ENCODE assay signal across 7 mouse cellular contexts in genomic region chr1:36368969-36369645, GRCm38 (mm10). TPM values are rescaled to one million over a fixed set of nuclear protein-coding genes. Genes with fewer than 3 reads are reported as not detected.
DNase-seq lines count a peak whose midpoint lies in the region; ATAC-seq lines count a peak whose summit lies in the region.

Kansl3 (minus strand) TSS chr1:36369181.

- ATAC-seq in embryonic facial prominence, embryonic 11.5 days (replicated peaks; ENCODE audit: insufficient number of reproducible peaks, low FRiP score, low TSS enrichment, low read depth) = peak; percentile 71
- ATAC-seq in granulocyte monocyte progenitor cell, adult 5-6 weeks (replicated peaks; ENCODE audit: poor library complexity, severe bottlenecking) = peak; percentile 92
- peak; percentile 72; the same call in 1 of the 2 replicates for ATAC-seq in limb, embryonic 11.5 days (ENCODE audit: insufficient number of reproducible peaks, low FRiP score, low TSS enrichment, low read depth)
- peak; percentile 88 for ATAC-seq in midbrain, embryonic 14.5 days (ENCODE audit: low FRiP score, low TSS enrichment)

- 0 out of 2 replicates have a peak, but pooled peaks cover 4% of the 10 kb centered on the region for H3K4me1 ChIP-seq in embryonic facial prominence, embryonic 11.5 days (ENCODE audit: control insufficient read depth, insufficient read depth, low read length)
- peaks cover 7% of the 10 kb centered on the region; the same call in 1 of the 2 replicates for H3K4me1 ChIP-seq in limb, embryonic 11.5 days (ENCODE audit: control insufficient read depth, insufficient read depth, low read length)
- H3K4me1 ChIP-seq in midbrain, embryonic 14.5 days (ENCODE audit: control insufficient read depth, insufficient read depth, low read length) = peaks cover 11% of the 10 kb centered on the region

- no peaks in the 10 kb centered on the region for H3K9me3 ChIP-seq in embryonic facial prominence, embryonic 11.5 days (replicated peaks; ENCODE audit: control insufficient read depth, low read length)
- H3K9me3 ChIP-seq in limb, embryonic 11.5 days (ENCODE audit: control insufficient read depth, low read length) = no peaks in the 10 kb centered on the region
- no peaks in the 10 kb centered on the region for H3K9me3 ChIP-seq in midbrain, embryonic 14.5 days (ENCODE audit: control insufficient read depth, low read length)

- WGBS in embryonic facial prominence, embryonic 11.5 days = 4% methylated on average over 61 of the region's 61 CpGs
- 4% methylated on average over 52 of the region's 61 CpGs for WGBS in limb, embryonic 11.5 days
- 4% methylated on average over 61 of the region's 61 CpGs for WGBS in midbrain, embryonic 14.5 days

- H3K27ac ChIP-seq in embryonic facial prominence, embryonic 11.5 days (replicated peaks; ENCODE audit: low read depth, low read length) = peak within 1 kb of the TSS; percentile 67; the same call in 1 of the 2 replicates
- peak within 1 kb of the TSS; percentile 37; the same call in 1 of the 2 replicates for H3K27ac ChIP-seq in limb, embryonic 11.5 days (replicated peaks; ENCODE audit: low read depth, low read length)
- peak within 1 kb of the TSS; percentile 70; the same call in 1 of the 2 replicates for H3K27ac ChIP-seq in midbrain, embryonic 14.5 days (replicated peaks; ENCODE audit: low read depth, low read length)

- H3K27me3 ChIP-seq in embryonic facial prominence, embryonic 11.5 days (ENCODE audit: control insufficient read depth, insufficient read depth, low read length) = no peaks in the 10 kb centered on the region
- H3K27me3 ChIP-seq in limb, embryonic 11.5 days (ENCODE audit: control insufficient read depth, insufficient read depth, low read length) = no peaks in the 10 kb centered on the region
- H3K27me3 ChIP-seq in midbrain, embryonic 14.5 days (ENCODE audit: control insufficient read depth, insufficient read depth, low read length) = no peaks in the 10 kb centered on the region

- DNase-seq in adrenal gland, postnatal 14 days = peak; percentile 95
- peak; percentile 94 for DNase-seq in embryonic facial prominence, embryonic 11.5 days (ENCODE audit: low spot score)
- DNase-seq in kidney, adult 11 months = peak; percentile 80
- DNase-seq in limb, embryonic 11.5 days (ENCODE audit: low spot score) = peak; percentile 97
- DNase-seq in midbrain, embryonic 14.5 days = peak; percentile 96
- peak; percentile 80 to 90 for DNase-seq in spleen, adult 18-20 months

- peak within 1 kb of the TSS; percentile 97 for H3K9ac ChIP-seq in embryonic facial prominence, embryonic 11.5 days (replicated peaks; ENCODE audit: low read length)
- peak within 1 kb of the TSS; percentile 88 for H3K9ac ChIP-seq in limb, embryonic 11.5 days (ENCODE audit: low read length)
- H3K9ac ChIP-seq in midbrain, embryonic 14.5 days (replicated peaks; ENCODE audit: low read length) = peak within 1 kb of the TSS; percentile 86

- H3K36me3 ChIP-seq in embryonic facial prominence, embryonic 11.5 days (replicated peaks; ENCODE audit: control insufficient read depth, insufficient read depth, low read depth, low read length) = peaks cover 6% of the 10 kb centered on the region
- H3K36me3 ChIP-seq in limb, embryonic 11.5 days (ENCODE audit: control insufficient read depth, insufficient read depth, low read length) = peaks cover 8% of the 10 kb centered on the region
- H3K36me3 ChIP-seq in midbrain, embryonic 14.5 days (ENCODE audit: control insufficient read depth, insufficient read depth, low read length) = peaks cover 19% of the 10 kb centered on the region

- H3K4me2 ChIP-seq in embryonic facial prominence, embryonic 11.5 days (ENCODE audit: low read depth, low read length) = peak within 1 kb of the TSS; percentile 68
- peak within 1 kb of the TSS; percentile 50 for H3K4me2 ChIP-seq in limb, embryonic 11.5 days (ENCODE audit: low read depth, severe bottlenecking)
- H3K4me2 ChIP-seq in midbrain, embryonic 14.5 days (ENCODE audit: low read length) = peak within 1 kb of the TSS; percentile 78

- peak within 1 kb of the TSS; percentile 94 for H3K4me3 ChIP-seq in embryonic facial prominence, embryonic 11.5 days (ENCODE audit: low read depth, low read length)
- H3K4me3 ChIP-seq in limb, embryonic 11.5 days (ENCODE audit: low read depth, low read length) = peak within 1 kb of the TSS; percentile 79
- H3K4me3 ChIP-seq in midbrain, embryonic 14.5 days (replicated peaks; ENCODE audit: low read depth, low read length) = peak within 1 kb of the TSS; percentile 77

RNA-seq across cellular contexts. Expression of gene Kansl3, which starts in this region (rescaled TPM):
- total RNA-seq in adrenal gland, postnatal 14 days (2021) = 86.5 and 103 TPM in 2 replicates
- polyA plus RNA-seq in embryonic facial prominence, embryonic 11.5 days (2014; fragmentation: Nextera tagmentation; extraction: Ambion mirVana) = 27.4 and 32.6 TPM in 2 replicates
- total RNA-seq in granulocyte monocyte progenitor cell, adult 5-6 weeks (2014; fragmentation: Nextera tagmentation) = 37.2 and 57.8 TPM in 2 replicates
- 36.9 and 40.2 TPM in 2 replicates for total RNA-seq in granulocyte monocyte progenitor cell, adult 5-6 weeks (2017)
- 34.4 and 43.3 TPM in 2 replicates for polyA plus RNA-seq in limb, embryonic 11.5 days (2014; fragmentation: Nextera tagmentation; extraction: Ambion mirVana)
- polyA plus RNA-seq in midbrain, embryonic 14.5 days (2014; fragmentation: Nextera tagmentation; extraction: Ambion mirVana) = 30.3 and 39.7 TPM in 2 replicates

Comparison
In these comparisons a context has a peak if more than half of its experiments do, and no peak if none do; other contexts are left out.
1. Peak in every context shown above with its lines: DNase-seq, ATAC-seq, H3K4me3 ChIP-seq and H3K27ac ChIP-seq.